Mouse (Mus musculus) MEL (cell line): ENCODE measurements around the gene Olfr1424.
"Not testable (repeated sequence)": the region's sequence is repeated elsewhere in the genome, so short reads cannot be mapped to it uniquely, and the experiment has no call there.

Experiments
- CTCF ChIP-seq, 3 experiments: IDR thresholded peaks in 2 of 3; conservative IDR thresholded peaks in 1 of 3; 2 replicates each; pipeline ENCODE4 v1.5.1; 2011 to 2012; ENCODE audit warnings: low read length in 3 of 3, low read depth in 2 of 3, mild to moderate bottlenecking in 2 of 3, improper control_type of control experiment in 1 of 3, inconsistent platforms in 1 of 3, mixed read lengths in 1 of 3, moderate library complexity in 1 of 3; ENCODE audit not compliant: control insufficient read depth in 1 of 3, insufficient read depth in 1 of 3, poor library complexity in 1 of 3, severe bottlenecking in 1 of 3
- EP300 ChIP-seq, 2 experiments: IDR thresholded peaks; 2 replicates each; pipeline ENCODE4 v1.6.1; 2011; ENCODE audit warnings: improper control_type of control experiment in 2 of 2, low read length in 2 of 2, low read depth in 1 of 2, mild to moderate bottlenecking in 1 of 2
- GABPA ChIP-seq: IDR thresholded peaks from 2 replicates; pipeline ENCODE4 v1.6.1; 2012; ENCODE audit warnings: low read depth, mild to moderate bottlenecking, inconsistent platforms, low read length, improper control_type of control experiment, moderate library complexity
- MAX ChIP-seq: IDR thresholded peaks from 2 replicates; pipeline ENCODE4 v1.6.1; 2011; ENCODE audit warnings: low read length, improper control_type of control experiment
- POLR2A ChIP-seq, 2 experiments: IDR thresholded peaks; 2 replicates each; pipeline ENCODE4 v1.6.1; 2011 to 2012; ENCODE audit warnings: low read length in 2 of 2, mild to moderate bottlenecking in 2 of 2, control low read depth in 1 of 2, improper control_type of control experiment in 1 of 2, low read depth in 1 of 2, moderate library complexity in 1 of 2; ENCODE audit not compliant: control insufficient read depth in 1 of 2, insufficient read depth in 1 of 2, poor library complexity in 1 of 2
- POLR2AphosphoS5 ChIP-seq: IDR thresholded peaks from 2 replicates; pipeline ENCODE4 v1.6.1; 2012; ENCODE audit warnings: low read depth, borderline replicate concordance, mild to moderate bottlenecking, inconsistent platforms, low read length, moderate library complexity, mixed read lengths
- SMC3 ChIP-seq: IDR thresholded peaks from 2 replicates; pipeline ENCODE4 v1.6.1; 2011; ENCODE audit warnings: low read depth, low read length, improper control_type of control experiment
- TCF12 ChIP-seq: IDR thresholded peaks from 2 replicates; pipeline ENCODE4 v1.6.1; 2014; ENCODE audit warnings: low read depth, mild to moderate bottlenecking, inconsistent platforms, low read length, improper control_type of control experiment, moderate library complexity
- UBTF ChIP-seq: IDR thresholded peaks from 2 replicates; pipeline ENCODE4 v1.6.1; 2012; ENCODE audit warnings: low read depth, mild to moderate bottlenecking, inconsistent platforms, low read length, improper control_type of control experiment, moderate library complexity, borderline replicate concordance; ENCODE audit not compliant: insufficient read depth
- ZKSCAN1 ChIP-seq: IDR thresholded peaks from 2 replicates; pipeline ENCODE4 v1.6.1; 2012; ENCODE audit warnings: low read depth, mild to moderate bottlenecking, inconsistent platforms, low read length, improper control_type of control experiment, moderate library complexity
- ZNF384 ChIP-seq: IDR thresholded peaks from 2 replicates; pipeline ENCODE4 v1.6.1; 2012; ENCODE audit warnings: low read depth, mild to moderate bottlenecking, inconsistent platforms, low read length, improper control_type of control experiment

DNA sequence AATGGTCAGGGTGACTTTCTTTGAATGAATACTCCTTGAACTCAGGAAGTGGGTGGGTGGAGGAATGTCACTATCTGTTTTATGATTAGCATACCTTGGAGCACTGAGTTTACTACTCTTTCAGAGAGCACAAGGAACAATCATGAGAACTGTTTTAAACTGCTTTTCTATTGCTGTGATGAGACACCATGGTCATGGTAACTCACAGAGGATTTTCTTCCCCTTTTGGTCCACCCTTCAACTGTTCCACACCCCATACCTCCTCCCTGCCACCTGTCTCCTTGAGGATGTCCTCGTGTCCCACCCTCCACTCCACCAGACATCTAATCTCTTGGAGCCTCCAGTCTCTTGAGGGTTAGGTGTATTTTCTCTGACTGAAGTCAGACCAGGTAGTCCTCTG is 5.3 kb upstream of the Olfr1424 start:
- not testable (repeated sequence) for TF ChIP-seq POLR2A (IDR thresholded peaks at IDR 0.05; ENCODE audit: control insufficient read depth in 1 of 2, insufficient read depth in 1 of 2, low read depth in 1 of 2, low read length in 2 of 2, poor library complexity in 1 of 2); EP300 (IDR thresholded peaks at IDR 0.05; ENCODE audit: low read depth in 1 of 2, low read length in 2 of 2); TCF12; POLR2AphosphoS5; UBTF; CTCF (IDR thresholded peaks at IDR 0.05 in 2 of 3, conservative IDR thresholded peaks at IDR 0.05 in 1 of 3; ENCODE audit: control insufficient read depth in 1 of 3, insufficient read depth in 1 of 3, low read depth in 2 of 3, low read length in 3 of 3, poor library complexity in 1 of 3, severe bottlenecking in 1 of 3); SMC3; ZKSCAN1; GABPA; ZNF384; MAX
